Mouse (Mus musculus): ENCODE measurements around the gene AU040320. TPM values are rescaled to one million over a fixed set of nuclear protein-coding genes. Genes with fewer than 3 reads are reported as not detected.

The AU040320 gene
- total and polyA plus RNA-seq, 2 experiments: 8.9 to 13.0 TPM

- no peak overlapping the region for H3K9ac ChIP-seq (ENCODE audit: low read depth, low read length)
- no peaks in the 10 kb centered on the region for H3K4me1 ChIP-seq (ENCODE audit: control insufficient read depth, insufficient read depth, low read length)
- H3K27me3 ChIP-seq (ENCODE audit: control insufficient read depth, insufficient read depth, low read length): no peaks in the 10 kb centered on the region
- TF ChIP-seq CTCF (IDR thresholded peaks at IDR 0.05; ENCODE audit: low read depth, low read length) (peak; percentile 91), POLR2A (IDR thresholded peaks at IDR 0.05; ENCODE audit: extremely low read depth, insufficient read depth, low read length) (no peak)
- H3K27ac ChIP-seq (replicated peaks; ENCODE audit: insufficient read depth, low read depth, low read length): no peak overlapping the region
- H3K4me3 ChIP-seq (ENCODE audit: insufficient read depth, low read depth, low read length): no peak overlapping the region
- no peaks in the 10 kb centered on the region for H3K79me2 ChIP-seq (ENCODE audit: control insufficient read depth, insufficient read depth, low read length)
- peaks cover 2% of the 10 kb centered on the region; the same call in 1 of the 2 replicates for H3K36me3 ChIP-seq (ENCODE audit: control insufficient read depth, insufficient read depth, low read length)
- WGBS: 5% methylated on average over 12 of the region's 12 CpGs
- DNase-seq (ENCODE audit: extremely low read depth, low read depth, low spot score): peak; percentile 48
These were observed 11.9 kb upstream of the AU040320 start for GRCm38 (mm10) chr4:126741448-126741847.

- no peaks in the 10 kb centered on the region for H3K79me2 ChIP-seq (ENCODE audit: control insufficient read depth, insufficient read depth, low read length)
- H3K4me3 ChIP-seq (ENCODE audit: insufficient read depth, low read depth, low read length): no peak overlapping the region
- H3K27me3 ChIP-seq (ENCODE audit: control insufficient read depth, insufficient read depth, low read length): no peaks in the 10 kb centered on the region
- WGBS: 20% methylated on average over 2 of the region's 2 CpGs
- no peak for TF ChIP-seq POLR2A (IDR thresholded peaks at IDR 0.05; ENCODE audit: extremely low read depth, insufficient read depth, low read length)
- no peak for TF ChIP-seq CTCF (IDR thresholded peaks at IDR 0.05; ENCODE audit: low read depth, low read length)
- no peaks in the 10 kb centered on the region for H3K4me1 ChIP-seq (ENCODE audit: control insufficient read depth, insufficient read depth, low read length)
- peaks cover 2% of the 10 kb centered on the region; the same call in 1 of the 2 replicates for H3K36me3 ChIP-seq (ENCODE audit: control insufficient read depth, insufficient read depth, low read length)
- peak; percentile 43 for DNase-seq (ENCODE audit: extremely low read depth, low read depth, low spot score)
- no peak overlapping the region for H3K9ac ChIP-seq (ENCODE audit: low read depth, low read length)
- no peak overlapping the region for H3K27ac ChIP-seq (replicated peaks; ENCODE audit: insufficient read depth, low read depth, low read length)
These were observed 10.4 kb upstream of the AU040320 start for GRCm38 (mm10) chr4:126742976-126743375.

GRCm38 (mm10) chr4:126743713-126744112 is 9.6 kb upstream of the AU040320 start:
- no peaks in the 10 kb centered on the region for H3K27me3 ChIP-seq (ENCODE audit: control insufficient read depth, insufficient read depth, low read length)
- H3K9ac ChIP-seq (ENCODE audit: low read depth, low read length): no peak overlapping the region
- H3K4me1 ChIP-seq (ENCODE audit: control insufficient read depth, insufficient read depth, low read length): no peaks in the 10 kb centered on the region
- H3K4me3 ChIP-seq (ENCODE audit: insufficient read depth, low read depth, low read length): no peak overlapping the region
- H3K36me3 ChIP-seq (ENCODE audit: control insufficient read depth, insufficient read depth, low read length): peaks cover 2% of the 10 kb centered on the region; the same call in 1 of the 2 replicates
- no peak overlapping the region for H3K27ac ChIP-seq (replicated peaks; ENCODE audit: insufficient read depth, low read depth, low read length)
- WGBS: 60% methylated on average over 11 of the region's 11 CpGs
- H3K79me2 ChIP-seq (ENCODE audit: control insufficient read depth, insufficient read depth, low read length): no peaks in the 10 kb centered on the region
- no peak for DNase-seq (ENCODE audit: extremely low read depth, low read depth, low spot score)
- TF ChIP-seq POLR2A (IDR thresholded peaks at IDR 0.05; ENCODE audit: extremely low read depth, insufficient read depth, low read length): no peak
- no peak for TF ChIP-seq CTCF (IDR thresholded peaks at IDR 0.05; ENCODE audit: low read depth, low read length)

GRCm38 (mm10) chr4:126744831-126745230 is 8.5 kb upstream of the AU040320 start:
- no peak overlapping the region for H3K27ac ChIP-seq (replicated peaks; ENCODE audit: insufficient read depth, low read depth, low read length)
- DNase-seq (ENCODE audit: extremely low read depth, low read depth, low spot score): no peak
- H3K9ac ChIP-seq (ENCODE audit: low read depth, low read length): no peak overlapping the region
- H3K4me3 ChIP-seq (ENCODE audit: insufficient read depth, low read depth, low read length): no peak overlapping the region
- no peaks in the 10 kb centered on the region for H3K27me3 ChIP-seq (ENCODE audit: control insufficient read depth, insufficient read depth, low read length)
- no peak for TF ChIP-seq CTCF (IDR thresholded peaks at IDR 0.05; ENCODE audit: low read depth, low read length)
- H3K79me2 ChIP-seq (ENCODE audit: control insufficient read depth, insufficient read depth, low read length): no peaks in the 10 kb centered on the region
- WGBS: 95% methylated on average over 14 of the region's 14 CpGs
- H3K36me3 ChIP-seq (ENCODE audit: control insufficient read depth, insufficient read depth, low read length): peaks cover 2% of the 10 kb centered on the region; the same call in 1 of the 2 replicates
- H3K4me1 ChIP-seq (ENCODE audit: control insufficient read depth, insufficient read depth, low read length): no peaks in the 10 kb centered on the region

GRCm38 (mm10) chr4:126745506-126746193 is 7.7 kb upstream of the AU040320 start:
- H3K27me3 ChIP-seq (ENCODE audit: control insufficient read depth, insufficient read depth, low read length): no peaks in the 10 kb centered on the region
- no peaks in the 10 kb centered on the region for H3K4me1 ChIP-seq (ENCODE audit: control insufficient read depth, insufficient read depth, low read length)
- TF ChIP-seq CTCF (IDR thresholded peaks at IDR 0.05; ENCODE audit: low read depth, low read length) (peak; percentile 66), POLR2A (IDR thresholded peaks at IDR 0.05; ENCODE audit: extremely low read depth, insufficient read depth, low read length) (no peak)
- no peak overlapping the region for H3K4me3 ChIP-seq (ENCODE audit: insufficient read depth, low read depth, low read length)
- H3K79me2 ChIP-seq (ENCODE audit: control insufficient read depth, insufficient read depth, low read length): no peaks in the 10 kb centered on the region
- no peak for DNase-seq (ENCODE audit: extremely low read depth, low read depth, low spot score)
- peaks cover 2% of the 10 kb centered on the region; the same call in 1 of the 2 replicates for H3K36me3 ChIP-seq (ENCODE audit: control insufficient read depth, insufficient read depth, low read length)
- no peak overlapping the region for H3K9ac ChIP-seq (ENCODE audit: low read depth, low read length)
- no peak overlapping the region for H3K27ac ChIP-seq (replicated peaks; ENCODE audit: insufficient read depth, low read depth, low read length)
- WGBS: 59% methylated on average over 13 of the region's 13 CpGs

GRCm38 (mm10) chr4:126746194-126746840 is 7.0 kb upstream of the AU040320 start:
- Histone ChIP-seq H3K79me2 (ENCODE audit: control insufficient read depth, insufficient read depth, low read length) (no peaks in the 10 kb centered on the region), H3K27ac (replicated peaks; ENCODE audit: insufficient read depth, low read depth, low read length) (no peak overlapping the region), H3K27me3 (ENCODE audit: control insufficient read depth, insufficient read depth, low read length) (no peaks in the 10 kb centered on the region), H3K4me1 (ENCODE audit: control insufficient read depth, insufficient read depth, low read length) (no peaks in the 10 kb centered on the region), H3K4me3 (ENCODE audit: insufficient read depth, low read depth, low read length) (no peak overlapping the region), H3K9ac (ENCODE audit: low read depth, low read length) (no peak overlapping the region), H3K36me3 (ENCODE audit: control insufficient read depth, insufficient read depth, low read length) (peaks cover 2% of the 10 kb centered on the region; the same call in 1 of the 2 replicates)
- TF ChIP-seq POLR2A (IDR thresholded peaks at IDR 0.05; ENCODE audit: extremely low read depth, insufficient read depth, low read length): no peak
- no peak for TF ChIP-seq CTCF (IDR thresholded peaks at IDR 0.05; ENCODE audit: low read depth, low read length)
- no peak for DNase-seq (ENCODE audit: extremely low read depth, low read depth, low spot score)
- 84% methylated on average over 10 of the region's 10 CpGs for WGBS

All from liver, adult 2 months (tissue).